Mouse (Mus musculus) heart, postnatal 14 days (tissue): ENCODE data around the gene Rpl18. TPM values are rescaled to one million over a fixed set of nuclear protein-coding genes. Genes with fewer than 3 reads are reported as not detected.

Experiments used
- DNase-seq, 2 experiments: peaks; one replicate each; pipeline ENCODE4 v3.0.0; 2021 to 2022
- intact Hi-C: fragments of 180-260 bp; cut with DNase I; formaldehyde crosslinking; loops from one replicate; pipeline ENCODE4 v1.15.1; 2025
- total RNA-seq, 2 experiments: library from RNA; stranded (reverse); gene quantifications; 2 replicates each; pipeline ENCODE4 v1.2.3; 2021

The Rpl18 gene
- total RNA-seq, 2 experiments from 2014 or later = 552 to 626 TPM

GRCm38 (mm10) chr7:45711316-45712021 is 3.8 kb upstream of the Rpl18 start:
- DNase-seq = no peak
- intact Hi-C loops = no loop called here

- DNase-seq = no peak
- intact Hi-C loops = no loop called here
Measured at GRCm38 (mm10) chr7:45712022-45712757, 3.1 kb upstream of the Rpl18 start.

GRCm38 (mm10) chr7:45713396-45713795 is 1.9 kb upstream of the Rpl18 start:
- intact Hi-C loops = no loop called here

GRCm38 (mm10) chr7:45713881-45714520 is 1.3 kb upstream of the Rpl18 start:
- intact Hi-C loops = no loop called here
- DNase-seq = no peak

More at GRCm38 (mm10) chr7:45713396-45713795, 1.9 kb upstream of the Rpl18 start:
- DNase-seq = no peak

- DNase-seq = no peak
- intact Hi-C loops = no loop called here
Measured at GRCm38 (mm10) chr7:45714630-45715089, 597 bp upstream of the Rpl18 start.

- DNase-seq = no peak
- intact Hi-C loops = no loop called here
Measured at GRCm38 (mm10) chr7:45715741-45716459, 643 bp downstream of the Rpl18 start.

- intact Hi-C loops = no loop called here
- DNase-seq = no peak
Measured at GRCm38 (mm10) chr7:45716460-45716857, 1.2 kb downstream of the Rpl18 start.

- no peak for DNase-seq
- intact Hi-C loops = no loop called here
Measured at GRCm38 (mm10) chr7:45716952-45717917, 2.0 kb downstream of the Rpl18 start.

- intact Hi-C loops = no loop called here
- DNase-seq = peak; percentile 98 to 99
Measured at GRCm38 (mm10) chr7:45717918-45718297, 2.7 kb downstream of the Rpl18 start, which contains the start of gene Sphk2. Sphk2 (minus strand) TSS chr7:45718002.

GRCm38 (mm10) chr7:45718331-45718730 is 3.1 kb downstream of the Rpl18 start:
- DNase-seq = no peak
- intact Hi-C loops = no loop called here

- no peak for DNase-seq
- intact Hi-C loops = no loop called here
Measured at GRCm38 (mm10) chr7:45719180-45719579, 3.9 kb downstream of the Rpl18 start.

- intact Hi-C loops = no loop called here
- DNase-seq = no peak
Measured at GRCm38 (mm10) chr7:45719738-45720412, 4.6 kb downstream of the Rpl18 start.

- intact Hi-C loops = no loop called here
- DNase-seq = no peak
Measured at GRCm38 (mm10) chr7:45720413-45721233, 5.4 kb downstream of the Rpl18 start, which contains the start of gene Fam83e. Fam83e (plus strand) TSS chr7:45721212.

GRCm38 (mm10) chr7:45721234-45721571 is 5.9 kb downstream of the Rpl18 start:
- intact Hi-C loops = no loop called here
- DNase-seq = no peak

- no peak for DNase-seq
- intact Hi-C loops = no loop called here
Measured at GRCm38 (mm10) chr7:45721642-45722347, 6.5 kb downstream of the Rpl18 start.

- DNase-seq = no peak
- intact Hi-C loops = no loop called here
Measured at GRCm38 (mm10) chr7:45722348-45722713, 7.1 kb downstream of the Rpl18 start.

GRCm38 (mm10) chr7:45723301-45723700 is 8.0 kb downstream of the Rpl18 start:
- DNase-seq = no peak
- intact Hi-C loops = no loop called here

- intact Hi-C loops = no loop called here
- DNase-seq = no peak
Measured at GRCm38 (mm10) chr7:45723781-45724180, 8.5 kb downstream of the Rpl18 start.
